Mouse (Mus musculus) gonadal fat pad, adult 2 months (tissue): ENCODE data around the gene Lmtk2. TPM values are rescaled to one million over a fixed set of nuclear protein-coding genes. Genes with fewer than 3 reads are reported as not detected.

Experiments
- DNase-seq: peaks from one replicate; pipeline ENCODE4 v3.0.0-alpha.2; 2012; ENCODE audit warnings: low read depth
- polyA plus RNA-seq: library from polyadenylated mRNA; depleted of rRNA; stranded (reverse); fragments of >200 nt; gene quantifications from 2 replicates; pipeline ENCODE4 v1.2.3, GENCODE M21; 2012

Lmtk2 gene
- polyA plus RNA-seq, 1 experiment: 11.7 TPM

DNA sequence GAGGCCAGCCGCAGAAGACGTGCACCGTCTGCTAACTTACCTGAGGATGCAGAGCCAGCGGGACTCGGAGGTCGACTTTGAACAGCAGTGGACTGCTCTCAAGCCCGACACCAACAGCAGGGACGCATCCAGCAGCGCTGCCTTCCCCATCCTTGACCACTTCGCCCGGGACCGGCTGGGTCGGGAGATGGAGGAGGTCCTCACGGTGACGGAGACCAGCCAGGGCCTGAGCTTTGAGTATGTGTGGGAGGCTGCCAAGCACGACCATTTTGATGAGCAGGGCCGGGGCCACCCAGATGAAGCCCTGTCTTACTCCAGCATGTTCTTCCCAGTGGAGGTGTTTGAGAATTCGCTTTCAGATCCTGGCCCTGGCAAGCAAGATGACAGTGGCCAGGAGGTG lies 73.4 kb downstream of the Lmtk2 start:
- no peak for DNase-seq

DNA sequence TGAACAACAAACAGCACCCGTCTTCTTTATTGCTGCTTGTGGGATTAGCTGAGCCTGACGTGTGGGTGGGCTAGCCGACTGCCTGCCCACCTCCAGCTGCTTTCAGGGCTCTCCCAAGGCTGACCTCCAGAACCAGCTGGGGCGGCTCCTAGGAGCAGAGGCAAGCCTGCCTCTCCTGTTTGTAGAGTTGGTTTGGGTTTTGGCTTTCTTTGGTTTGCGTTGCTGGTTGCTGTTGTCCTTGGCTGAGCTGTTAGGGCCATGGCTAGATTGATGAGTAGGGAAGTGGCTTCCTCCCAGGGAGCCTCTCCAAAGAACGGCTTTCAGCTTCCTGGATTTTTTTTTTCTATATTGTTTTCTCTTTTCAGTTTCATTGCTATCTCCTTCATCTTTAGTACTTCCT lies 78.0 kb downstream of the Lmtk2 start:
- no peak for DNase-seq

DNA sequence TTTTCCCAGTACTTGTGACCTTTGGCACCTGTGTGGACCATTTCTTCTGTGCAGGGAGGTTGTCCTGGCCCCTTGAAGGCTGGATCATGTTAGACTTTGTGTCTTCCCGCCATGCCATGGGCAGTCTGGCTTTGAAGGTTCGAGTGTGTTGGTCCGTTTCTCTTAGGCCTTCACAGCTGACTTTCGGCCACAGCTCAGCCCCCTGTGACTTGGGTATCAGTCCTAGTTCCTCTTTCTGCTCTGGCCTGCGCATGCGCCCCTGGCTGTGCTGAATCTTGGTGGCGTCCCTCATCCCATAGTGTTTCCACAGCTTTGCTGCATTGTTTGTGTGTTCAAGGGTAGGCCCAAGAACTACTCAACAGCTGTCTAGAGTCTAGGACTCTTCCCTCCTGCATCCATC lies 81.0 kb downstream of the Lmtk2 start:
- DNase-seq: no peak

DNA sequence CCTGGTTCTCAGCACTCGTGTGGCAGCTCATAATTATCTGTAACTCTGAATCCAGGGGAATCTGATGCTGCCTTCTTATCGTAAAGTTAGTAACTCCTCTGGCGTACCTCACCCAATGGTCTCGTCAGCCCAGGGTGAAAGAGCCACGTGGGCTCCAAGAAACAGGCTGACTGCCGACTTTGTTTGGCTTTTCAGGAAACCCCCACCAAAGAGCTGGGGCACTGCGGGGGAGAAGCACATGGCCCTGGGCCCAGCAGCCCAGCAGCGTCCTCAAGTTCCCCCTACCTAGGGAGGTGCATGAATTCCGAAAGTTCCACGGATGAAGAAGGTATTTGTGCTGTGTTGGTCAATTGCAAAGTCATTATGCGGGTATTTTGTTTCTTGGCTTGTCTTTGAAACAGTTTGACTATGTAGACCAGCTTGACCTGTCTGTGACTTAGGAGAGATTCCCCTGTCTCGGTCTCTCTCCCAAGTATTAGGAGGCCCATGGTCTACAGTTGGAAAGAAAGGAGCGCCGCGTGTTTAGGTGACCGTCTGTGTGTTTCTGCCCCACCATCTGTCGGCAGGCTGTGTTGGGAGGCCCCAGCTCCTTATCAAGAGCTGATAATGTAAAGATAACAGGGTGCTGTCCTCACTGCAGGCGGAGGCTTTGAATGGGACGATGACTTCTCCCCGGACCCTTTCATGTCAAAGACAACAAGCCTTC lies 82.5 kb downstream of the Lmtk2 start:
- no peak for DNase-seq

DNA sequence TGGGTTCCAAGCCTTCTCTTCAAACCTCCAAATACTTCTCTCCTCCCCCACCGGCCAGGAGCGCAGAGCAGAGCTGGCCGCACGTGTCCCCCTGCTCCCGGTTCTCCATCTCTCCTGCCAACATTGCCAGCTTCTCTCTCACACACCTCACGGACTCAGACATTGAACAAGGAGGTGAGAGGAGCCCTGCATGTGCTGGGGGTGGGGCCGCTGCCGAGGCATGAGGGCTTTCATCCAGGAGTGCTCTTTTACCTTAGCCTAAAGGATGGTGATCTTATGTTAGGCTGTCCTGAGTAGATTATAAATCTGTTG lies 83.0 kb downstream of the Lmtk2 start:
- DNase-seq: no peak

DNA sequence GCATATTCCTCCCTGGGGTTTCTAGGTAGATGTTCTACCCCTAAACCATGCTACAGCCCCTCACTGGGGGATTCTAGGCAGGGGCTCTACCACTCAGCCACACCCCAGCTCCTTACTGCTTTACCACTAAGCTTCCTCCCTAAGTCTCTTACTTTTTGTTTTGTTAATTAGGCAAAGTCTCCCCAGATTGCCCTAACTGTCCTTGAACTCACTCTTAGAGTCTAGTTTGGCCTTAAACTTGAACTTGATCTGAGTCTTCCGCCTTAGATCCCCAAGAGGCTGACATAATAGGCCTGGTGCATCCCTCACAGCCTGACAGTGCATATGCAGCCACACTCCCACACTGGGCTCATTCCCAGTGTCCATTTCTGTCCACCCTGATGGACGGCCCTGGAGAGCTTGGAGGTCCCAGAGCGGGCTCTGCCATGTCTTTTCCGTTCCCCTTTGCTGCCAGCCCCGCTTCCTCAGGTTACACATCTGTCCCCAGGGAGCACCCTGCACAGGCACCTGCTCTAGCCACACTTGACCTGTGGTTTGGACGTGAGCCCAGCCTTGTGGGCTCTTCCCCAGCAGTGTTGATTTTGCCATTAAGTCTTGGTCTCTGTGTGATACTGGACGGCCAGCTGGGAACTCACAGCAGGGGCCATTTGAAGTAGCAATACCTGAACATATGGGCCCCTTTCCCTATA lies 83.6 kb downstream of the Lmtk2 start:
- no peak for DNase-seq

DNA sequence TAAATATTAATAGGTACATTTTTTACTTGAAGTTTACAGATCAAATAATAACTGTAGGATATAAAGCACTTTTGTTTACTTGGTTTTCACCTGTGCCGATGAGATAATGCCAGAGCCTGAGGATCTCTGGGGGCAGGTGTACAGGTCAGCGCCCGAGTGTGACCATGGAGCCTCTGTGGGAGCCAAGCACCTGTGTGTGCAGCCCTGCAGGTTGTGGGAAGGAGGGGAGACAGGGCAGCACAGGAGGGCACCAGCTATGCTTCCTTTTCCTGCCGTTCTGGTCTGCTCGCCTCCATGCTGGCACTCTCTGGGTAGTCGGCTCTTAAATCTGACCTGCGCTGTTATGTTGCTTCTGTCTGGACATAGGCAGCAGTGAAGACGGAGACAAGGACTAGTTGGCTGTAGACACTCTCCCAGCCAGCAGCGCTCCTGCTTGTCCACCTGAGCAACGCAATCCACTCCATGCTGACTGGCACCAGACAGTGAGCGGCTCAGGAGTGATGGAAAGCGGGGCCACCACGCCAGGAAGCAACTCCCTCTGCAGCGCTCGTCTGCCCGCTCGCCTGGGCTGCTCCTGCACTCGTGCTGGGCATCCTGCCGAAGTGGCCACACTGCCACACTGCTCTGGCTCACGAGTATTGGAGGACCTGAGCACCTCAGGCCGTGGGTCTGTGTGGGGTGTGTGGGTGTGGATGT lies 84.3 kb downstream of the Lmtk2 start:
- no peak for DNase-seq

DNA sequence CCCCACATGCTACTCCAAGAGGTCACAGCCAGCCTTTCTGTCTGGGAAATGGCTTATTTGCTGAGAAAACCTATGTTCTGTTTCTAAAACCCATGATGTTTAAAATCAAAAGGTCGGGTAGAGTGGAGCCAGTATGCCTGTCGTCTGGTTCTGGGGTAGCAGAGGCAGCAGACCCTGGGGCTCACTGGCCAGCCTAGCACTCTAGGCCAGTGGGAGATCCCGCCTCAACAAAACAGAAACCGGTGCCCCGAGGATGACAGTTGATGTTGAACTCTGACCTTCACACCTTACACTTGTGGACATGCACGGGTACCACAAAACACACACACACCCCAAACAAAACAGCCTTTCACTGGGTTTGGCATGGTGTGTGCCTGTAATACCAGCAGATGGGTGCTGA lies 88.2 kb downstream of the Lmtk2 start:
- DNase-seq: no peak

DNA sequence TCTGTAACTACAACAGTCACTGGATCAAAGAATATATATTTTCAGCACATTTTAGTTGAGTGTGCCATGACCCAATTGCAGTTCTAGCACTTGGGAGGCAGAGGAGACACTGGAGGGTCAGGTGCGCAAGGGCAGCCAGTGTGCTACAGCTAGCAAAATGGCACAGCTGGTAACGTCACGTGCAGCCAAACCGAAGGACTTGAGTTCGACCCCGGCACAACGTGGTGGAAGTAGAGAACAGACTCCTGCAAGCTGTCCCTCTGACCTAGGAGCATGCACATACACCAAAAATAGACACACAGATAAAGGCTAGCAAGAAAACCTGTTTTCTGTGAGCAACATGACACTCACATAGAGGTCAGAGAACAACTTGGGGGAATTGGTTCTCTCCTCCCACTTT lies 89.1 kb downstream of the Lmtk2 start:
- no peak for DNase-seq

DNA sequence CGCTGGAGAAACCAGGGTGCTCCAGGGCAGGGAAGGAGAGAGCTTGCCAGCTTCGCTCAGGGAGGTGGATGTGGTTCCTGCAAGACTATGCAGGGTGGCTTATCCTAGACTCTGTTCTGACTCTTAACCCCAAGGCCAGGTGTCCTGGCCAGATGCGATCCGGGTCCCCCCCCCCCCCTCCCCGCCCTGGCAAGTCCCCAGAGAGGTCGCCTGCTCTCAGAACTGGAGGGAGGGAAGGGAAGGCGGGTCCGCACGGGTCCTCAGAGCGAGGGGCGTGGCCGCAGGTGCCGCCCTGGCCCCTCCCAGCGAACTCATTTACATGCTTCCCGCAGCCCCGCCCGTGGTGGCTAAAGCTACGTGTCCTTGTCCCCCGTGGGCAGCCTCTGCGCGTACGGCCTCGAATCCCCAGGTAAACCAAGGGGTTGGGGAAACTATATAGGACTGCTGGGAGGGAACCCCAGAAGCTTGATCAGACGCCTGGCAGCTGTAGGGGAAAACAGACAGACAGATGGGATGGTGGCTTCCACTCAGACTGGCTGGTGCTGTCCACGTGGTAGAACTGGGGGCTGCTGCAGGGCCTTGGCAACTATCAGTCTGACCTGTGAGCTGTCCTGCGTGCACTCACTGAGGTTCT lies 89.8 kb downstream of the Lmtk2 start, which contains the start of gene Bhlha15:
TSS of gene Bhlha15 (plus strand) at position 337 of the 634 bp plus-strand sequence.
- DNase-seq: no peak

DNA sequence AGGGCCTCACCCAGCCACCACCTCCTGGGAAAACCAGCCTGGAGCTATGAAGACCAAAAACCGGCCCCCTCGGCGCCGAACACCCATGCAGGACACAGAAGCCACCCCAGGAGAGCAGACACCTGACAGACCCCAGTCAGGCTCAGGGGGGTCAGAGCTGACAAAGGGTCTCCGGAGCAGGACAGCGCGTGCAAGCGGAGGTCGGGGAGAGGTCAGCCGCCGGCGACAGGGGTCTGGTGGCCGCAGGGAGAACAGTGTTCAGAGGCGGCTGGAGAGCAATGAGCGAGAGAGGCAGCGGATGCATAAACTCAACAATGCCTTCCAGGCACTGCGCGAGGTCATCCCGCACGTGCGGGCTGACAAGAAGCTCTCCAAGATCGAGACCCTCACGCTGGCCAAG lies 90.8 kb downstream of the Lmtk2 start:
- DNase-seq: no peak

DNA sequence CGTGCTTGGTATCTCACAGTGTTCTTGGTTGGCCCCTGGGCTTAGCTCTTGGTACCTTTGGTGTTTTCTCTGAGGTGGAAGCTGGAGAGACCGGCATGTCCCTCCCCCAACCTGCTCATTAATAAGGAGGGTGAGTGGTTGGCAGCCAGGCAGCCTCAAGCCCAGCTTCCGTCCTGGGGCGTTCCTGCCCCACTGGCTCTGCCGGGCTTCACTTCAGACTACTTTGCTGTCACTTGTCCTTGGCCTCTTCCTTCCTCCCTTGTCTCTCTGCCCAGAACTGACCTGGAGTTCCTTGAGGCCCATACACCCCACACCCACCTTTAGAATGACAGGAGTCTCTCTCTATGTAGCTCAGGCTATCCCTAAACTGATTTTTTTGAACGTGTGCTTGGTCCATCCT lies 92.4 kb downstream of the Lmtk2 start:
- DNase-seq: no peak

DNA sequence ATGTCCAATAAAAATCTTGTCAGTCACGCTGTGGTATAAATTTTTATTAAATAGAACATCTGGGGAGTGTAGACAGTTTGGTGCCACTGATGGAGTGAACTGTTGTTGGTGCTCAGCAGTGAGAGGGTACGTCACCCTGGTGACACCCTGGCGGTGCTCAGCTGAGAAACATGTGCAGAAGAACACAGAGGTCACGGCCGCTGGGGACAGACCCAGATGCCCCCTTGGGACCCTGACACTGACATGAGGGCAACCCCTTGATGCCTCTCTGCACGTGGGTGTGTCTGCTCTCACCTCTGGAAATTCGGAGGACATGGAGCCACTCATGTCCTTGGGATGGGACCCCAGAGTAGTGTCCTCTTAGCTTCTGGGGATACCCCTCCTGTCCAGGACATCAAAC lies 94.2 kb downstream of the Lmtk2 start:
- no peak for DNase-seq

DNA sequence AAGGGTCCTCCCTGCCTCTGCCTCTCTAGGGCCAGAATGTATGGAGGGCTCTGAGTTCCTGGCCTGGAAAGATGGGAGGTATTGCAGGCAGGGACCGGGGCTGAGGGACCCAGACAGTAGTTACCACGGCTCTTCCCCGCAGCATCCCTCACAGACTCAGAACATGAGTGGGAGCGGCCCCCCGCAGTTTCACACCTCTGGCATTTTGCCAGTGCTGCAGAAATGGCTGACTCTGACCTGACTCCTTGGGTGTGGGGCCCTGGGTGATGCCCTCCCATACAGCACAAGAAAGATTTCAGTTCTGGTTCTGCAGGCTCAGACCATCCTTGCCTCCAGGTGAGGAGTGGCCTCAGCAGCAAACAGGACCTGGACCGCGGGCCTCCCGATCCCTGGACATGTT lies 95.3 kb downstream of the Lmtk2 start:
- no peak for DNase-seq

DNA sequence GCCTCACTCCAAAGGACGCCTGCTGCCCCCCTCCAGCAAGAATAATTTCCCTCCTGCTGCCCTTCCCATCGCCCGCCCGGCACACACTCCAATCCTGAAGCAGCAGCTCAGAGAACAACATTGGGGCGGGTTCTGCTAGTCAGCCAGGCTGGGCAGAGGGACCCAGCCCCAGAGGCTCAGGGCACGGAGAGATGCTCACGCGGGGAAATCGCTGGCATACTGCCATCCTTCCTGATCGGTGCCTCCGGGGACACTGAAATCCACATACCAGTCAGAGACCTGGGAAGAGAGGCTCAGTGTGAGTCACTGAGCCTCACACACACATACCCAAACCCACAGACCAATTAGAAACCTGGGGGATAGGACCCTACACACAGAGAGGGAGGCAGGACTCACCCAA lies 100.4 kb downstream of the Lmtk2 start:
- DNase-seq: no peak

DNA sequence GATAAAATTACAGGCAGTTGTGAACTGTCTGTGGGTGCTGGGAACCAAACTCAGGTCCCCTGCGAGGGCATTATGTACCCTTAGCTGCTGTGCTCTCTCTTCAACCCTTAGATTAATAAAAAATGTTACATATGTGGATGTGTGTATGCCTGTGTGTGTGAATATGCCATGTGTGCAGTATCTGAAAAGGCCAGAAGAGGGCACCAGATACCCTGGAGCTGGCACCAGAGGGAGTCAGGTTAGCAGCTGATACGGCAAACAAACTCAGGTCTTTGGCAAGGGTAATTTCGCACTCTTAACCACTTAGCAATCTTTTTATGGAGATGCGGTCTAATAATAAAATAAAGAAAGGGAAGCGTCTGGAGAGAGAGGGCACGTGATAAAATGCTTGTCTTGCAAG lies 102.2 kb downstream of the Lmtk2 start:
- DNase-seq: no peak

DNA sequence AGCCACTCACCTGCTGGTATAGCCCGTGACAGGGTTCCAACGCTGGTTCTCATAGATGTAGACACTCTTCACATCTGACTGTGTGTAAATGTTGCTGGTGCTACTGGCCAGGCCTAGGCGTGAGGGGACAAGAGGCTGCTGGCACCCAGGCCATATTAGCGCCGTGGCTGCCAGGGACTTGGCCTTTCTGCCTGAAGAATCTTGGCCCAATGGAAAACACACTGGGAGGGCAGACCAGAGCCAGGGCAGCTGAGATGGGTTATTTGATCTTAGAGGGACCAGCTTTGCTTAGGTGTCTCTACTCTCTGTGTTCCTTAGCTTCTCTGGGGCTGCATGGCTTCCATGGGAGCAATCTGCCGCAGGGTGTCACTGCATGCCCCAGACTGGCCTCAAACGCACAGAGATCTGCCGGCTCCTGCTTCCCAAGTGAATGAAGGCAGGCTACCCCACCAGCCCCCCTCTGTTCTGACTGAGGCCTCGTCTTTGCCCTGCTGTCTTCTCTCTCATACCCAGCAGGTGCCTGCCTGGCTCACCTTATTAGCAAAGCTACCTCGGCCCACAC lies 103.2 kb downstream of the Lmtk2 start:
- DNase-seq: no peak

DNA sequence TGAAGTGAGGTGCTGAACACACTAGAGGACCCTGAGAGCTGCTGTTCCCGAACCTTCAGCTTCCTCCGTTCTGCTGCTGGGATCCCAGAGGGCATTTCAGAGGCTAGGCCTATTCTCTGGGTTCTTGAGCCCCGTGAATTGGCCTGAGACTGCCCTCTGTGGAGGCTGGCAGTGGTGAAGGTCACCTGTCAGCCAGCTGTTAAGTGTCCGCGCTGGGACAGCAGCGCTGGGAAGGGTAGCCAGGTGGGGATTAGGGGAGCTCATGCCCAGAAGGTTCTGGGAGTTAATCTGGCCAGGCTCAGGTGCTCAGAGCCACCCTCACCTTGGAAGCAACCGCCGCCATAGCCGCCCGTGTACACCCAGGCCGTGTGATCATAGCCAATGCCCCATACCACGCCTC lies 104.1 kb downstream of the Lmtk2 start:
- no peak for DNase-seq

DNA sequence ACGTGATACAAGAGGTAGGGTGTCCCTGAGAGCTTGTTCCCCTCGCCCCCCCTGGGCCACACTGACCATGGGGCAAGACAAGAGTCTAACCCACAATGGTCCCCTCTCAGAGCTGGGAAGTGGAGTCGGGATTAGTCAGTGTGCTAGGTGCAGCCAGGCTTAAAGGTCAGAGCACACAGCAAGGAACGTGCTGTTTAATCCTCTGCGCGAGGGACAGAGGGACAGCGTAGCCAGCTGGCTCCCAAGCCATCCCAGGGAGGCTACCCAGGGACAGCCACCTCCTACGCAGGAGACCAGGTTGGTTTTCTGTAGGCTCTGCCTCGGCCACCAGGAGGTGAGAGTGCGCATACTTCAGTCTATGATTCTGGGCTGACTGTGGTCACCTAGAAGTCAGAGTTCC lies 104.7 kb downstream of the Lmtk2 start:
- DNase-seq: no peak

DNA sequence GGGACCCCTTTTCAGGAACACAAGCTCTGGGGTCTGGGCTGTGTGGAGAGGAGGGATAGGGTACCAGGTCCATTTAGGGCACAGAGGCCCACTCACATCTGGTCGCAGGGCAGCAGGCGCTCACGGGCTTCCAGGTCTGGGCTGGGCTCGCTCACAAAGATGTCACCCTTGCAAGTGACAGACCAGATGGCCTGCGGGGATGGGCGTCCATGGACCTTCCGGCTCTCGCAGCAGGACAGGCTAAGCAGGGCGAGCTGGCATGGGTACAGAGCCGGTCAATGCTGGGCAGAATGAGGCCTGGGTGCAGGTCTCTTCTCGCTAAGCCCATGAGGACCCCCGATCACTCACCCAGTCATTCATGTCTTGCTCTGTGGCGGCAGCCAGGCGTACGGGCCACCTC lies 105.8 kb downstream of the Lmtk2 start:
- no peak for DNase-seq

DNA sequence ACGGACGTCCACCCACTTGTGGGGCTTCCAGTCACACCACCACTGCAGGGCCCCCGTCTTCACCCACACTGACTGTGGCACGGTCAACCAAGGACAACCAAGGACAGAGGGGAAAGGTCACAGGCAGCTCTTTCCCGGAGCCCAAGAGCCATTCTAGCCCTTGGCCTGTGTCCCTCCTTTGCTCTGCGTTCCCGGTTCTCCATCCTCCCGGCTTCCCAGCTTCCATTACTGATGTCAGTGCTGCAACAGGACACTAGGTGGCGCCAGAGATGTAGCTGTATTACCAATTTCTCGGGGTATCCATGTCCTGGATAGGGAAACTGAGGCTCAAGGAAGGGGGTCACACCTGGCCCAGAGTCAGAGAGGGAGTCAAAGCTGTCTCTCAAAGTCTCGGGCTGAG lies 107.2 kb downstream of the Lmtk2 start:
- DNase-seq: no peak

DNA sequence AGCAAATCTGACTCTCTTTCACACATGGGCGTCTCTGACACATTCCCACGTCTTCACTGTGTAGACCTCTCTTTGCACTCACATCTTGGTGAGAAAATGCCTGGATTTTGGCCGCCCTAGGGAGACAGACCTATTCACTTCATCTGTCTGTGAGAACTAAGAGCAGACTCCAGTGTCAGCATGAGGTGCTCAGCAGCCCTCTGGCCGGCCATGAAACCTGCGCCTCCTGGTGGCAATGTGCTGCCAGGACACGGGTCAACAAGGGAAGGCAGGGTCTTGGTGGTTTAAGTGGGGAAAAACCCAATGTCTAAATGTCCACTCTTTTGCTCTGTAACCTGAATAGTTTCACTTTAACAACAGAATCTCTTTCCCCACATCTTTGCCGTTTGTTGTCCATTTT lies 114.2 kb downstream of the Lmtk2 start:
- DNase-seq: no peak

DNA sequence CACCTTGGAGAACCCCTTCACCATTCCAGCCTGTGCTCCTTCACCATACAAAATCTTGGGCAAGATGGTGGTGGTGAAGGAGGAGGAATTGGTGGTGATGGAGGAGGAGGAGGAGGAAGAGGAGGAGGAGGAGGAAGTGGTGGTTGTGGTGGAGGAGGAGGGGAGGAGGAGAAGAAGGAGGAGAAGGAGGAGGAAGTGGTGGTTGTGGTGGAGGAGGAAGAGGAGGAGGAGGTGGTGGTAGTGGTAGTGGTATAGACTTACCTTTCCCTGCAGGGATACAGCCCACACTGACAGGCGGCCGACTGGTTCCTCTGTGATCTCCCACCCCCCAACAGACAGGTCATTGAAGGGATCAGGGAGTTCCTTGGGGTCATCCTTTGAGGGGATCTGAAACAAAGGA lies 115.8 kb downstream of the Lmtk2 start:
- DNase-seq: no peak
